Mouse (Mus musculus): ENCODE measurements around the gene Cd276. TPM values are rescaled to one million over a fixed set of nuclear protein-coding genes. Genes with fewer than 3 reads are reported as not detected.
A peak's percentile ranks its signal among the peaks of the same experiment; 100 is the strongest.

Gene Cd276
- polyA plus RNA-seq, 1 experiment from 2014 or later, result 11.3 TPM

DNA sequence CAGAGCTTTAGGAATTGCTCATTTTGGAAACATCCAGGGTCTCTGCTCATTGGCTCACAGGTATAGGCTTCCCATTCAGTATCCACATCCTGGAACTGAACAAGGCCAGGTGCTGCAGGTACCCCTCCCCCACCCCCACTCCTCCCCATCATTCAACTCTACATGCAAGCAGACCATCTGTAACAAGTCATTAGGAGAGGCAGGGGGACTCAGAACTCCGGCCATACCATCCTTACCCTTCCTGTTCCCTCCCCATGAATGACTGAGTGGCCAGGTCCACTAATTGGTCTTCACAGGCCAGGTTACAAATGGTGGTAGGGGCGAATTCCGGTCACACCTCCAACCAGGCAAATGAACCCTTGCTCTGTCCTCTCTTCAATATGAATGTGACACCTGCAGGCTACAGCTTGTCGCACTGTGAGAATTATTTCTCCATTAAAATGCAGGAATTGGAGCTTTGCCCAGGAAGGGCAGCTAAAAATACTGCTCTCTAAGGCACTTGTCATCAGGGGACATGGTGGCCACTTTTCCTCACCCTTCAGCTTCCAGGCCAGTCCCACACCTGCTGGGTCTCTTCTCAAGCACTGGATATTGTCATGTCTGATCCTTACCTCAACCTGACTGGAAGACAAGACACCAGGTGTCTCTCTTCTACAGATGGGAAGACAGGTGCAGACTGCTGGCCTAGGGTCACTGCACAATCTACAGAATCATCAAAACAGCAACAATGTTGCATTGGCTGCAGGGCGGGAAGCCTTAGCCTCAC lies 34.2 kb downstream of the Cd276 start:
- ATAC-seq (ENCODE audit: low FRiP score, low TSS enrichment) (no peak), DNase-seq (ENCODE audit: low spot score) (no peak)
- TF ChIP-seq CTCF (IDR thresholded peaks at IDR 0.05; ENCODE audit: low read depth), result no peak
- TF ChIP-seq EP300 (optimal IDR thresholded peaks at IDR 0.05), result no peak
- Histone ChIP-seq H3K9me3 (ENCODE audit: control insufficient read depth, low read length) (no peaks in the 10 kb centered on the region), H3K27me3 (ENCODE audit: control insufficient read depth, insufficient read depth, low read length) (no peaks in the 10 kb centered on the region), H3K9ac (ENCODE audit: low read length) (no peak overlapping the region), H3K4me3 (ENCODE audit: low read depth, low read length) (no peak overlapping the region), H3K4me2 (replicated peaks; ENCODE audit: low read depth) (no peak overlapping the region), H3K27ac (replicated peaks) (no peak overlapping the region), H3K4me1 (replicated peaks; ENCODE audit: control insufficient read depth, insufficient read depth) (no peaks in the 10 kb centered on the region), H3K36me3 (ENCODE audit: control insufficient read depth, insufficient read depth, low read length) (no peaks in the 10 kb centered on the region)
- WGBS, result 57% methylated on average over 5 of the region's 5 CpGs

DNA sequence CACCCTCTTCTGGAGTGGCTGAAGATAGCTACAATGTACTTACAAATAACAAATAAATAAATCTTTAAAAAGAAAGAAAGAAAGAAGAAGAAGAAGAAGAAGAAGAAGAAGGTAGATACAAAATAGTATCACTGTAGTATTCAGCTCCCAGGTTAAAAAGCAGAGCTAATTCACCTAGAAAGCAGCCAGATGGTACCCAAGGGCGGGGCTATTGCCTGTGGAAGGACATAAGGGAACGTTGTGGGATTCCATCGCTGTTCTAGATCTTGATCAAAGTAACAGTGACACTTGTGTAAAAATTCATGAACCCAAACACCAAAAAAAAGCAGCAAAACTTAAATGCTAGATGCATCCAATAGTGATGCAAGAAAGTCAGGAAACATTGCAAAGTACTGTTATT lies 35.3 kb downstream of the Cd276 start:
- ATAC-seq (ENCODE audit: low FRiP score, low TSS enrichment), result no peak

DNA sequence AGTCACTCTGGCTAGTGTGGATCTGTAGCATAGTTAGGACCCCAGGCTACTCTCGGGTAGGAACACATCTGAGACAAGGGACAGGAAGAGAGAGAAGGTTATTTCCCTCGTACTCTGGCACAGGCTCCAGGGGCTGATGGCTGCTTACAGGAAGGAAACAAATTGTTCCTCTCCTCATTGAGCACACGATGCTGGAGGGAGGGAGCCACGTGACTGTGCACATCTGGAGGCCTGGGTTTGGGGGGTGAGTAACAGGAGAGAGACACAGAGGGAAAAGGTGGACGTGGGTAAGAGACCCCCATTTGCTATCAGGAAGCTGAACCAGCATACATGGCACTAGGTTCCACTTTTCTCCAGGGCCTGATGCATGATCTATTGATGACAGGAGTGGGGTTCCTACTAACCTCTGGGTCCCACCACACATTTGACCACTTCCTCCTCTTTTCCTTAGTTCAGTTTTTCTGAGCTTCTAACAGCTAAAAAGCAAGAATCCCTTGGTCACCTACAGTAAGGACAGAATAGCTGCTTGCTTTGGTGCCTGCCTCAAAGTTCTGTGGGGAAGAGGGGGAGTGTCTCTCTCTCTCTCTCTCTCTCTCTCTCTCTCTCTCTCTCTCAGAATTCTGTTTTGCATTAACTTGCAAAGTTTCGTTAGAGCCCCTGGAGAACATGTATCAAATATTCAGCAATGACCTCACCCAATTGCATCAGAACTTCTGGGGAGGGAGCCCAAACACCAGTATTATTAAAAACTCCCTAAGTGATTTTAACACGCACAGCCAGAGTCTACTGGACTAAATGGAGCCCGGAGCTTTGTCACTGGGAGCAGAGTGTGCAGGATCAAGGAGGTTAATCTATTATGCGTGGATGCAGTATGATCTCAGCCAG lies 37.1 kb downstream of the Cd276 start:
- no peaks in the 10 kb centered on the region for H3K9me3 ChIP-seq (ENCODE audit: control insufficient read depth, low read length)
- ATAC-seq (ENCODE audit: low FRiP score, low TSS enrichment) (peak; percentile 43), DNase-seq (ENCODE audit: low spot score) (no peak)
- TF ChIP-seq CTCF (IDR thresholded peaks at IDR 0.05; ENCODE audit: low read depth), result no peak
- TF ChIP-seq EP300 (optimal IDR thresholded peaks at IDR 0.05), result no peak
- H3K9ac ChIP-seq (ENCODE audit: low read length), result no peak overlapping the region
- WGBS, result 26% methylated on average over 9 of the region's 9 CpGs
- no peak overlapping the region for H3K4me3 ChIP-seq (ENCODE audit: low read depth, low read length)
- no peak overlapping the region for H3K4me2 ChIP-seq (replicated peaks; ENCODE audit: low read depth)
- H3K27me3 ChIP-seq (ENCODE audit: control insufficient read depth, insufficient read depth, low read length), result no peaks in the 10 kb centered on the region
- no peak overlapping the region for H3K27ac ChIP-seq (replicated peaks)
- no peaks in the 10 kb centered on the region for H3K36me3 ChIP-seq (ENCODE audit: control insufficient read depth, insufficient read depth, low read length)
- no peaks in the 10 kb centered on the region for H3K4me1 ChIP-seq (replicated peaks; ENCODE audit: control insufficient read depth, insufficient read depth)

More for the DNA sequence above, 35.3 kb downstream of the Cd276 start:
- Histone ChIP-seq H3K36me3 (ENCODE audit: control insufficient read depth, insufficient read depth, low read length) (no peaks in the 10 kb centered on the region), H3K4me2 (replicated peaks; ENCODE audit: low read depth) (no peak overlapping the region), H3K27me3 (ENCODE audit: control insufficient read depth, insufficient read depth, low read length) (no peaks in the 10 kb centered on the region), H3K4me1 (replicated peaks; ENCODE audit: control insufficient read depth, insufficient read depth) (no peaks in the 10 kb centered on the region), H3K27ac (replicated peaks) (no peak overlapping the region), H3K9me3 (ENCODE audit: control insufficient read depth, low read length) (no peaks in the 10 kb centered on the region), H3K9ac (ENCODE audit: low read length) (no peak overlapping the region), H3K4me3 (ENCODE audit: low read depth, low read length) (no peak overlapping the region)
- no peak for DNase-seq (ENCODE audit: low spot score)
- TF ChIP-seq CTCF (IDR thresholded peaks at IDR 0.05; ENCODE audit: low read depth) (no peak), EP300 (optimal IDR thresholded peaks at IDR 0.05) (no peak)
- whole genome bisulfite sequencing, result 86% methylated on average over 3 of the region's 3 CpGs

- 81% methylated on average over 3 of the region's 3 CpGs for WGBS
- no peak overlapping the region for H3K4me2 ChIP-seq (replicated peaks; ENCODE audit: low read depth)
- no peaks in the 10 kb centered on the region for H3K4me1 ChIP-seq (replicated peaks; ENCODE audit: control insufficient read depth, insufficient read depth)
- H3K36me3 ChIP-seq (ENCODE audit: control insufficient read depth, insufficient read depth, low read length), result no peaks in the 10 kb centered on the region
- no peak overlapping the region for H3K4me3 ChIP-seq (ENCODE audit: low read depth, low read length)
- DNase-seq (ENCODE audit: low spot score) (no peak), ATAC-seq (ENCODE audit: low FRiP score, low TSS enrichment) (no peak)
- H3K9ac ChIP-seq (ENCODE audit: low read length), result no peak overlapping the region
- H3K27me3 ChIP-seq (ENCODE audit: control insufficient read depth, insufficient read depth, low read length), result no peaks in the 10 kb centered on the region
- no peaks in the 10 kb centered on the region for H3K9me3 ChIP-seq (ENCODE audit: control insufficient read depth, low read length)
- no peak overlapping the region for H3K27ac ChIP-seq (replicated peaks)
- TF ChIP-seq EP300 (optimal IDR thresholded peaks at IDR 0.05) (no peak), CTCF (IDR thresholded peaks at IDR 0.05; ENCODE audit: low read depth) (no peak)
Observed at GRCm38 (mm10) chr9:58516480-58516879, 38.8 kb downstream of the Cd276 start.

DNA sequence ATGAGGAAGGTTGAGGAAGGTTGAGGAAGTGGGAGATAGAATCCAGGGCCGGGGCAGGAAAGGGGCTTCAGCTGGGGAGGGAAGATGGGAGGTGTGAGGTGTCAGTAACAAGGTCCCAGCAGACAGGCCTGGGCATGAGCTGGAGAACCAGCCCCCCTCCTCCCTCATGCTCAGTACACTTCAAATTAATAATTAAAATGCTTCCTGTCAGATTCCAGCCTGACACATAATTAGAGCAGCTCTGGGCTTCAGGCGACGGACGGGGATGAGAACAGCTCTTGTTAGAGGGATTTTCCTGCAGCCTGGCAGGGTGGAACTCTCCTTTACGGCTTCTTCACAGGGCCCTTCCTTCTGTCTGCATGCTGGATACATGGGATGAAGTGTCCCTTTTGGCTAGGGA lies 41.5 kb downstream of the Cd276 start:
- TF ChIP-seq CTCF (IDR thresholded peaks at IDR 0.05; ENCODE audit: low read depth), result no peak
- no peak for TF ChIP-seq EP300 (optimal IDR thresholded peaks at IDR 0.05)
- Histone ChIP-seq H3K4me3 (ENCODE audit: low read depth, low read length) (no peak overlapping the region), H3K36me3 (ENCODE audit: control insufficient read depth, insufficient read depth, low read length) (no peaks in the 10 kb centered on the region), H3K9ac (ENCODE audit: low read length) (no peak overlapping the region), H3K27ac (replicated peaks) (no peak overlapping the region), H3K9me3 (ENCODE audit: control insufficient read depth, low read length) (no peaks in the 10 kb centered on the region), H3K4me2 (replicated peaks; ENCODE audit: low read depth) (no peak overlapping the region), H3K27me3 (ENCODE audit: control insufficient read depth, insufficient read depth, low read length) (no peaks in the 10 kb centered on the region), H3K4me1 (replicated peaks; ENCODE audit: control insufficient read depth, insufficient read depth) (no peaks in the 10 kb centered on the region)
- WGBS, result 51% methylated on average over 5 of the region's 5 CpGs
- ATAC-seq (ENCODE audit: low FRiP score, low TSS enrichment), result no peak
- no peak for DNase-seq (ENCODE audit: low spot score)

DNA sequence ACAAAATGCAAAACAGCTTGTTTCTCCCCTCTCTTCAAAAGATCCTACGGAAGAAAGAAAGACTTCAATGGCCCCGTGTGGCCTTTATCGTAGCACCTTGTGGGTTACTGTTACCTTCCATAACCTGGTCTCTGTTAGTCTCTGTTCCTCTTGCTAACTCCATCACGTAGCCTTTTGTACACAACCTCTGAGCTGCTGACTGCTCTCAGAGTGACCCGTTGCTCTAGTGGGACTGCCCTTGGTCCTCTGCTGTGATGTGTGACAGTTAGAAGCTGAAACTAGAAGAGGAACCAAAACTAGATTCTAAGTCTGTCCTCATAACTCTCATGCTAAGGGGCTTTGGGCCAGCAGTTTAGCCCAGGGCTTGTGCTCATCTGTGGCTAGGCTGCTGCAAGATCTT lies 44.8 kb downstream of the Cd276 start:
- Histone ChIP-seq H3K36me3 (ENCODE audit: control insufficient read depth, insufficient read depth, low read length) (no peaks in the 10 kb centered on the region), H3K27ac (replicated peaks) (no peak overlapping the region), H3K4me2 (replicated peaks; ENCODE audit: low read depth) (no peak overlapping the region), H3K4me1 (replicated peaks; ENCODE audit: control insufficient read depth, insufficient read depth) (no peaks in the 10 kb centered on the region), H3K9me3 (ENCODE audit: control insufficient read depth, low read length) (no peaks in the 10 kb centered on the region), H3K27me3 (ENCODE audit: control insufficient read depth, insufficient read depth, low read length) (no peaks in the 10 kb centered on the region), H3K9ac (ENCODE audit: low read length) (no peak overlapping the region), H3K4me3 (ENCODE audit: low read depth, low read length) (no peak overlapping the region)
- ATAC-seq (ENCODE audit: low FRiP score, low TSS enrichment), result no peak
- 86% methylated on average over 5 of the region's 5 CpGs for WGBS
- DNase-seq (ENCODE audit: low spot score), result no peak
- TF ChIP-seq EP300 (optimal IDR thresholded peaks at IDR 0.05) (no peak), CTCF (IDR thresholded peaks at IDR 0.05; ENCODE audit: low read depth) (no peak)

Measured in stomach, postnatal 0 days (tissue).